Mouse (Mus musculus): ENCODE results near the gene Ppfia3. TPM values are rescaled to one million over a fixed set of nuclear protein-coding genes. Genes with fewer than 3 reads are reported as not detected.

Ppfia3 gene
- 0.18 and 0.20 TPM in 2 replicates for polyA plus RNA-seq (2012; rRNA removed)

DNA sequence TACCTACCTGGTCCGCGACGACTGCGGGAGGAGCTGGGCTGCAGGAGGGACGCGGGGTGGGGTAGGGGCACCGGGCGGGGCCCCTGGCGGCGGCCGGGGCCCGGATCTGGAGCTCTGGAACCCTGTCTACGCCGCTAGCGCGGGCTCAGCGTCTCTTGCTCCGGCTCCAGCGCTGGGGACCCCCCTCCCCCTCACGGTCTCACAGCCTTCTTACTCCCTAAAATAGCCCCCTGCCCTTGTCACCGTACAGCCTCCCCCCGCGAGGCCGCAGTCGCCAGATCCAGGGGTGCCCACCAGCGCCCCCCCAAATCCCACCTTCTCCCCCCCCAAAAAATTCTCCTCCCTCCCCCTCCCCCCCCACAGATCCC, at the start of gene Ppfia3:
Gene Ppfia3, minus strand, starts transcription at position 368 of the 368 bp plus-strand sequence.

DNA sequence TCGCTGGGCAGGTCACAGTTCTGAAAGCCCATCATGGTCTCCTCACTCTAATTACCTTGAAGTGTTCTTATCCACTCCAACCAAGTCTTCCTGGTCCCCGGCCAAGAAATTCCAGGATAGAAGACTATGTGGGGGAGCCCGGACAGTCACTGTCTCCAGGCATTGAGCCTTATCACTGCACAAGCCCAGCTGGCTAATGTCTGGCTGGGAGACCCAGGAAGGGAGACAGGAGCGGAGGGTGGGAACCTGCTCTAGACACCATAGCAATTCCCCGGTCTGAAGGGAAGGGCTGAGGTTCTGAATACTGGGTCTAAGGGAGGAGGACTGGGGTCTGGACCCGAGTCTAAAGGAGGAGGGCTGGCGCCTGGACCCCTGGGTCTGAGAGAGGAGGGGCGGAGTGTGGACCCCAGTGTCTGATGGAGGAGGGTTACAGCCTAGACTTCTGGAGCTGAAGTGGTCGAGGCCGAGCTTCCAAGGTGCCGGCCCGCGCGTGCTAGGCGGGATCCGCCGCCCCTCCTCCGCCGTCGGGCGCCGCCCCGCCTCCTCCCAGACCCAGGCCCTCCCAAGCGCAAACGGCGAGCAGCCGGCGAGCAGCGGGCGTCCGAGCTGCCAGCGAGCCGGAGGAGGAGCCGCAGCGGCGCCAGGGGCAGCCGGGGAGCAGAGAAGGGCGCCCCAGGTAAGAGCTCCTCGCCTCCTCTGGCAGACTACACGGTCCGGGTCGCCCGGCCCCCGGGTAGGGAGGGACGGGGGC, 46.5 kb upstream of the Ppfia3 start, which contains the start of gene Ntf5:
Gene Ntf5, plus strand, starts transcription at position 583 of the 751 bp plus-strand sequence.

DNA sequence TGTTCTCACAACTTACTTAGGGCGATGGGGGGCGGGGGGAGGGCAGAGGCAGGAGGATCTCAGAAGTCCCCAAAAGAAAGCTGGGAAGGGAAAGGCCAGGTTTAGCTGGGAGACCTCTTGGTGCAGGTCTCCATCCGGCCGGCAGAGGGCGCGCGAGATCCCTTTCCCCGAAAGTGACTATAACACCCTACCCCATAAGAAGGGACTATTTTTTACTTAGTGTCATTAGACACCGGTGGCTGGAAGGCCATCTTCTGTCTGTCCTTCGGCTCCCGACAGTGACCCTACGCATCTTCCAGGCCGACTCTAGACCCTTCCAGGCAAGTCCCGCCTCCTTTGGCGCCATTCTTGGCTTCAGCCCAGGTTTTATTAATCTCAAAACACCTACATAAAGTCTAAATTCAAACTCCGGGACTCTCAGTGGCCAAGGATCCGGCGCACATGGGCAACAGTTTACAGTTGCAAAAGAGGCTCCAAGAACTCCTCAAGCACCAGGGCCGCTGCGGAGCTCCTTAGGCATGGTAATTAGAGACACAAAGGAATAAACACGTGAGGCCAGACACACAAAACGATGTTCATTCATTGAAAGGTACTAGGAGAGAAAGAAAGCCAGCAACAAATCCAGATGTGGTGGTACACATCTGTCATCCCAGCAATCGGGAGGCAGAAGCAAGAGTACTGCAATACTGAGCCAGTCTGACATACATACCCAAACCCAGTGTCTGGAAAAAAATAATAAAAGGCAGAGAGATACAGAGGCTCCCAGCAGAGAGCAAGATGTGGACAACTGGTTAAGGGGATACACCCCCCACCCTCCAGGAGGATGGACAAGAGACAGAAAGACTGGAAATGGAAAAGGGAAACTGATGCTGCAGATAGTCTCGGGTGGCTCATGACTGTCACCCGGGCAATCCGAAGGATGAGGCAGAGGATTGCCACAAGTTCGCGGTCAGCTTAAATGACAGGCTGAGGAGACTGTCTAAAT, 38.6 kb upstream of the Ppfia3 start, which contains the start of gene Kcna7:
Gene Kcna7, plus strand, starts transcription at position 563 of the 985 bp plus-strand sequence.

DNA sequence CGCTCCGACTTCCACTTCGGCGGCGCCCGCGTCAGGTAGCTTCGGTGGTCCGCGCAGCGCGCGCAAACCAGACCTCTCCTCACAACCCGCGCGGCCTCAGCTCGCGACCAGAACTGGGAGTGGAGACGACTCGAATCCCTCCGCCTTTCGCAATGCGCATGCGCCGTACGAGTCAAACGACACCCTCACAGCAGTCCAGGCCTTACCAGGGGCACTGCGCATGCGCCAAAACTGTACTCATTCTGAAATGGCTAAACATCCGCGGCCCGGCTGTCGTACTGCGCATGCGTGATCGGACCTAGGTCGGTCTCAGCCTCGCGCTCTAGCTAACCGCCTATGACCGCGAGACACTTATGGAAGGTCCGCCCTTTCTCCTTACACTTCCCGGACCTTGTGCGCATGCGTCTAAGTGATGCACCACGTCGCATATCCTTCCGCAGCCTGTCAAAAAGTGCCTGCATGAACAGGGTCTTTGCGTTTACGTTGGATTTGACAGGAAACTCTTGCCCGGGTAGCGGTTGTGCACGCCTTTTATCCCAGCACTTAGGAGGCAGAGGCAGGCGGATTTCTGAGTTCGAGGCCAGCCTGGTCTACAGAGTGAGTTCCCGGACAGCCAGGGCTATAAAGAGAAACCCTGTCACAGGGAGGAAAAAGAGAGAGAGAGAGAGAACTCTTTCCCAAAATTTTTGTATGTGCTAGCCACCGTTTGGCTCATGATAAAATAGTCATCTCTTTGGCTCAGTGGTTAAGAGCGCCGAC, 28.9 kb upstream of the Ppfia3 start, which contains the start of gene Snrnp70:
Gene Snrnp70, minus strand, starts transcription at position 165 of the 759 bp plus-strand sequence.

DNA sequence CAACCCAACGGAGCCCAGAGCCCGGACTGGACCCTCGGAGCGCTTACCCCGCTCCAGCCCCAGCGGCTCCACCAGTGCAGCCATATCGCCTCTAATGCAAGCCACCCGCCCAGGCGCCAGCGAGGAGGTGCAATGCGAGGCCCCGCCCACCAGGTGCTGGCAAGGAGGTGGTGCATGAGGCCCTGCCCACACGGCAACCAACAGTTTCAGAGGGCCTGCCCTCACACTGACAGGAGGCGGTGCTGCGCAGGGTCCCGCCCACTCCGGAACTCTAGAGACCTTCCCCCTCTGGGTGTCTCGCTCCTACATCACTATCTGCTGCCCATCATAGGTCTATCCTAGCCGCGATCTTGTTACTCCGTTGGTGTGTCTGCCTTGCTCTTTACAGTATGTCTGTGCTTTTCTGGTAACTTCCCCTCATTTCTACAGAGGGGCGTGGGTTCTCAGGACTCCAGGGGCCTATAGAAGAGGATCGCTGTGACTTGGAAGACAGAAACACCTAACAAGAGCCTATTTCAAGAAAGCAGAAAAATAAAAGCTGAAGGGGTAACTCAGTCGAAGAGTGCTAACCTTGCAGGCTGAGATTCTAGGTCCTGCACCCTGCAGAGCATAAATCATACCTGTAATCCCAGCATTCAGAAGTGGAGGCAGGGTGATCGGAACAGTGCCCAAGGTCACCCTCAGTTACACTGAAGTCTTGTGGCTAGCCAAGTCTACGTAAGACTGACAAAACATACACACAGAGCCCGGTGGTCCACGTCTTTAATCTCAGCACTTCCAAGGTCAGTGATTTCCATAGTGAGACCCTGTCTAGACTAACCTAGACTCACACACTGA, 3.9 kb upstream of the Ppfia3 start, which contains the start of gene Lin7b:
Gene Lin7b, minus strand, starts transcription at position 109 of the 837 bp plus-strand sequence.

DNA sequence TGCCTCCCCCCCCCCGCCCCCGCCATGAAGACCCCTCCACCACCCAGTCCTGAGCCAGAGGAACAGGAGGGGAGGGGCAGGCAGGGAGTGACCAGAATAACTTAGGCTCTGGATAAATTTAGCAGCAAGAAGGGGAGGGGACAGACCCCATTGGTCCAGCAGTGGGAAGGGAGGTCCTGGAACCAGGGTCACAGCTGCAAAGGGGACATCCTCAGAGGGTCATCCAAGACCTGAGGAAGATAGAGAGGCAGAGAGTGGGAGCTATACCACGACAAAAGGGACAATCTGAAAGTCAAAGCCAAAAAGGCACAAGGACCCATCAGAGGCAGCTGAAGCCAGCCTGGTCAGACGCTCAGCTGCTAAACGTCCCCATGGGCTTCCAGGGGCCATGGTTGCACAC, 31.8 kb downstream of the Ppfia3 start, which contains the start of gene Hrc:
Gene Hrc, plus strand, starts transcription at position 235 of the 400 bp plus-strand sequence.

DNA sequence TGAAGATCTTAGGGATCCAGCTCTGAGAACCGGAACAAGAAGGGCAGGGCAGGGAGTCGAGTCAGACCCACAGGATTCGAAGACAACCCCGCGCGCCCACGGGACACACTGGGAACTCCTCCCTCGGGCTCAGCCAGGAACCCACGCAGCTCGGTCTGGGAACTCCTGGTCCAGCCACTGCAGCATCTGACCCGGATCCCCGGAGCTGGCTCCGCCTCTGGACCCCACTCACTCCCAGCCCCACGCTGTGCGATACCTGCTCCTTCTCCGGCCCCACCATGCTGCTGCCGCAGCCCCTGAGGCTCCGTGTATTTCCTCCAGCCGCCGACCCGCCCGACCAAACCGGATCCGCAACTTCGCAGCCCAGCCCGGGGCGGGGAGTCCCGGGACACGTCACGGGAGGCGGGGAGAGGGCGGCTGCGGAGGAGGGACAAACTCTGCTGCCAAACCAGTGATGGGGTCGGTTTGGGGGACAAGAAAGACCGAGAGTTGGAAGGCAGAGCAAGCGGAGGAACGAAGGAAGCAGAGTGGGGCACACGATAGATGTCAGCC, 33.3 kb downstream of the Ppfia3 start, which contains the start of gene Trpm4:
Gene Trpm4, minus strand, starts transcription at position 350 of the 552 bp plus-strand sequence.

Other genes with a start within 250 kb of the Ppfia3 start
- gene Rps11, start 242.6 kb downstream of the Ppfia3 start, polyA plus RNA-seq (2012; rRNA removed) = 329 and 425 TPM in 2 replicates
- 824 and 978 TPM in 2 replicates for gene Rpl13a, start 238.3 kb downstream of the Ppfia3 start, polyA plus RNA-seq (2012; rRNA removed)
- gene Gm45713, start 230.8 kb downstream of the Ppfia3 start, polyA plus RNA-seq (2012; rRNA removed) = 0.03 and 0.05 TPM in 2 replicates
- gene Flt3l, start 230.6 kb downstream of the Ppfia3 start, polyA plus RNA-seq (2012; rRNA removed) = 11.3 and 12.1 TPM in 2 replicates
- 33.3 and 38.1 TPM in 2 replicates for gene Pih1d1, start 212.7 kb downstream of the Ppfia3 start, polyA plus RNA-seq (2012; rRNA removed)
- gene Aldh16a1, start 212.4 kb downstream of the Ppfia3 start, polyA plus RNA-seq (2012; rRNA removed) = 14.6 and 17.2 TPM in 2 replicates
- gene Slc17a7, start 203.1 kb downstream of the Ppfia3 start, polyA plus RNA-seq (2012; rRNA removed) = 0.02 TPM in 1 of 2 replicates, not detected in the other
- not detected in 2 replicates for gene Gfy, start 187.4 kb downstream of the Ppfia3 start, polyA plus RNA-seq (2012; rRNA removed)
- gene Pth2, start 186.0 kb downstream of the Ppfia3 start, polyA plus RNA-seq (2012; rRNA removed) = not detected in 2 replicates
- 0.03 and 0.07 TPM in 2 replicates for gene Ccdc155, start 162.1 kb downstream of the Ppfia3 start, polyA plus RNA-seq (2012; rRNA removed)
- gene Dkkl1, start 154.9 kb downstream of the Ppfia3 start, polyA plus RNA-seq (2012; rRNA removed) = 1.0 and 1.5 TPM in 2 replicates
- gene Tead2, start 151.3 kb downstream of the Ppfia3 start, polyA plus RNA-seq (2012; rRNA removed) = 9.4 and 12.0 TPM in 2 replicates
- gene Cd37, start 127.9 kb downstream of the Ppfia3 start, polyA plus RNA-seq (2012; rRNA removed) = 8.7 and 11.7 TPM in 2 replicates
- 0.01 and 0.03 TPM in 2 replicates for gene Slc6a16, start 125.9 kb downstream of the Ppfia3 start, polyA plus RNA-seq (2012; rRNA removed)
- not detected in 2 replicates for gene Slc6a21, start 89.5 kb downstream of the Ppfia3 start, polyA plus RNA-seq (2012; rRNA removed)
- 0.95 and 1.2 TPM in 2 replicates for gene Trpm4, start 33.2 kb downstream of the Ppfia3 start, polyA plus RNA-seq (2012; rRNA removed)
- 0.06 and 0.76 TPM in 2 replicates for gene Hrc, start 31.7 kb downstream of the Ppfia3 start, polyA plus RNA-seq (2012; rRNA removed)
- 0.31 and 0.34 TPM in 2 replicates for gene Lin7b, start 3.6 kb upstream of the Ppfia3 start, polyA plus RNA-seq (2012; rRNA removed)
- 208 and 214 TPM in 2 replicates for gene Snrnp70, start 28.7 kb upstream of the Ppfia3 start, polyA plus RNA-seq (2012; rRNA removed)
- 0.01 TPM in 1 of 2 replicates, not detected in the other for gene Kcna7, start 38.6 kb upstream of the Ppfia3 start, polyA plus RNA-seq (2012; rRNA removed)
- gene Ntf5, start 46.7 kb upstream of the Ppfia3 start, polyA plus RNA-seq (2012; rRNA removed) = 0.17 and 0.23 TPM in 2 replicates
- not detected in 2 replicates for gene Lhb, start 53.8 kb upstream of the Ppfia3 start, polyA plus RNA-seq (2012; rRNA removed)
- 2.8 and 2.9 TPM in 2 replicates for gene Gys1, start 67.8 kb upstream of the Ppfia3 start, polyA plus RNA-seq (2012; rRNA removed)
- gene Ruvbl2, start 71.1 kb upstream of the Ppfia3 start, polyA plus RNA-seq (2012; rRNA removed) = 66.7 and 69.1 TPM in 2 replicates
- 1,332 and 1,795 TPM in 2 replicates for gene Ftl1, start 92.9 kb upstream of the Ppfia3 start, polyA plus RNA-seq (2012; rRNA removed)
- gene Bax, start 99.9 kb upstream of the Ppfia3 start, polyA plus RNA-seq (2012; rRNA removed) = 52.2 and 58.7 TPM in 2 replicates
- gene Tulp2, start 114.9 kb upstream of the Ppfia3 start, polyA plus RNA-seq (2012; rRNA removed) = 0.18 and 0.29 TPM in 2 replicates
- gene Gm45808, start 119.8 kb upstream of the Ppfia3 start, polyA plus RNA-seq (2012; rRNA removed) = 0.06 TPM in 1 of 2 replicates, not detected in the other
- 2.0 and 2.2 TPM in 2 replicates for gene Dhdh, start 121.8 kb upstream of the Ppfia3 start, polyA plus RNA-seq (2012; rRNA removed)
- 55.1 and 58.3 TPM in 2 replicates for gene Nucb1, start 143.4 kb upstream of the Ppfia3 start, polyA plus RNA-seq (2012; rRNA removed)
- 112 and 129 TPM in 2 replicates for gene Ppp1r15a, start 159.2 kb upstream of the Ppfia3 start, polyA plus RNA-seq (2012; rRNA removed)
- 0.75 and 0.86 TPM in 2 replicates for gene Plekha4, start 159.3 kb upstream of the Ppfia3 start, polyA plus RNA-seq (2012; rRNA removed)
- 1.1 and 1.7 TPM in 2 replicates for gene Hsd17b14, start 187.9 kb upstream of the Ppfia3 start, polyA plus RNA-seq (2012; rRNA removed)
- 35.6 and 40.6 TPM in 2 replicates for gene Bcat2, start 203.1 kb upstream of the Ppfia3 start, polyA plus RNA-seq (2012; rRNA removed)
- gene Fgf21, start 248.5 kb upstream of the Ppfia3 start, polyA plus RNA-seq (2012; rRNA removed) = not detected in 2 replicates